Mouse (Mus musculus) myocyte (in vitro differentiated cells): Measurements from ENCODE around the gene Fam78a. TPM values are rescaled to one million over a fixed set of nuclear protein-coding genes. Genes with fewer than 3 reads are reported as not detected.

Source experiments
- H3K27me3 ChIP-seq: one replicate; pipeline ENCODE4 v1.6.1; 2011; ENCODE audit not compliant: control insufficient read depth, insufficient read depth, insufficient read length
- H3K36me3 ChIP-seq: one replicate; pipeline ENCODE4 v1.6.1; 2011; ENCODE audit not compliant: control insufficient read depth, insufficient read depth
- H3K4me2 ChIP-seq: one replicate; pipeline ENCODE4 v1.6.1; 2011; ENCODE audit warnings: low read depth, control low read depth
- H3K4me3 ChIP-seq: one replicate; pipeline ENCODE4 v1.5.1; 2011; ENCODE audit warnings: mild to moderate bottlenecking, control low read depth, moderate library complexity
- H3K79me2 ChIP-seq: one replicate; pipeline ENCODE4 v1.6.1; 2011; ENCODE audit not compliant: control insufficient read depth, insufficient read depth
- H3ac ChIP-seq: one replicate; pipeline ENCODE4 v1.6.1; 2011; ENCODE audit not compliant: control insufficient read depth, insufficient read length
- CEBPB ChIP-seq: IDR thresholded peaks from 2 replicates; pipeline ENCODE4 v1.6.1; 2011; ENCODE audit warnings: mild to moderate bottlenecking, moderate library complexity; ENCODE audit not compliant: poor library complexity, insufficient read depth, severe bottlenecking
- E2F4 ChIP-seq: IDR thresholded peaks from one replicate; pipeline ENCODE4 v1.6.1; 2011; ENCODE audit warnings: mild to moderate bottlenecking, control low read depth, moderate library complexity; ENCODE audit not compliant: insufficient read depth
- MAX ChIP-seq: IDR thresholded peaks from one replicate; pipeline ENCODE4 v1.6.1; 2011; ENCODE audit warnings: low read depth, mild to moderate bottlenecking, control low read depth
- MYOD1 ChIP-seq, 3 experiments: IDR thresholded peaks; one replicate each; pipeline ENCODE4 v1.6.1; 2011; ENCODE audit warnings: control low read depth in 2 of 3, low read depth in 2 of 3, mild to moderate bottlenecking in 2 of 3, moderate library complexity in 1 of 3; ENCODE audit not compliant: insufficient read length in 2 of 3, control insufficient read depth in 1 of 3
- MYOG ChIP-seq, 3 experiments: IDR thresholded peaks; one replicate each; pipeline ENCODE4 v1.6.1; 2011; ENCODE audit warnings: control low read depth in 2 of 3, low read depth in 2 of 3, mild to moderate bottlenecking in 2 of 3; ENCODE audit not compliant: insufficient read length in 2 of 3, control insufficient read depth in 1 of 3, insufficient read depth in 1 of 3
- POLR2A ChIP-seq: IDR thresholded peaks from one replicate; pipeline ENCODE4 v1.6.1; 2011; ENCODE audit warnings: low read depth, mild to moderate bottlenecking, control low read depth, moderate library complexity; ENCODE audit not compliant: insufficient read length
- POLR2AphosphoS2 ChIP-seq: IDR thresholded peaks from one replicate; pipeline ENCODE4 v1.6.1; 2011; ENCODE audit warnings: low read depth, control low read depth; ENCODE audit not compliant: insufficient read length
- REST ChIP-seq: IDR thresholded peaks from one replicate; pipeline ENCODE4 v1.6.1; 2011; ENCODE audit warnings: mild to moderate bottlenecking, control low read depth, moderate library complexity; ENCODE audit not compliant: insufficient read depth, insufficient read length
- SRF ChIP-seq: IDR thresholded peaks from one replicate; pipeline ENCODE4 v1.6.1; 2011; ENCODE audit warnings: low read depth; ENCODE audit not compliant: control insufficient read depth, insufficient read length
- TCF12 ChIP-seq: IDR thresholded peaks from one replicate; pipeline ENCODE4 v1.6.1; 2011; ENCODE audit warnings: mild to moderate bottlenecking, control low read depth; ENCODE audit not compliant: poor library complexity, insufficient read depth, severe bottlenecking
- TCF3 ChIP-seq: IDR thresholded peaks from one replicate; pipeline ENCODE4 v1.6.1; 2011; ENCODE audit warnings: low read depth, control low read depth; ENCODE audit not compliant: insufficient read length
- USF1 ChIP-seq: IDR thresholded peaks from one replicate; pipeline ENCODE4 v1.6.1; 2011; ENCODE audit warnings: low read depth, mild to moderate bottlenecking, control low read depth, moderate library complexity
- polyA plus RNA-seq: library from polyadenylated mRNA; unstranded; fragments of >200 nt; fragmentation: generic; extraction: Trizol; gene quantifications from one replicate; pipeline ENCODE4 v1.2.1, GENCODE M21; 2012; ENCODE audit warnings: missing spikeins

The Fam78a gene
- polyA plus RNA-seq, 1 experiment, result 4.7 TPM

DNA sequence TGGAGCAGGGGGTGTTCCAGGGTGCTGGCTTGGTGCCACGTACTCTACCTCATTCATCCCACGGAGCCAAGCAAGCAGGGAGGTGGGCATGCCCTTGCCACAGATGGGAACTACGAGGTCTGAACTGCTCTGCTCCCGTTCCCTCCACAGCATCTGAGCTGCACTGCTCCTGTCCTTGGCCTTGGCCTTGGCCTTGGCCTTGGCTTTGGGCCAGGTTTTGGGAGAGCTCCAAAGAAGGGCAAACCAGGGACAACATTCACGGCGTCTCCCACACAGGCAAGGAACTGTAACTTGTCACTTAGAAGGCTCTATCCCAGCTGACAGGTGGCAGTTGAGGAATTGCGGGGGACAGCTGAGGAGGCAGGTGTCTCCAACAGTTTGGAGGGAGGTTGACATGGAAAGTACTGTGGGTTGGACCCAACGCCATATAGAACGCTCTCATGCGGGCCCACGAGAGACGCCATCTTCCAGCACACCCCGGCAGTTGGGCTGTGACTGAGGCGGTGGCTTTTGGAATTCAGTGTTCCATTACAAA, 5.4 kb downstream of the Fam78a start:
- H3K36me3 ChIP-seq, result no peaks in the 10 kb centered on the region
- peaks cover 35% of the 10 kb centered on the region for H3K27me3 ChIP-seq
- no peak overlapping the region for H3K4me3 ChIP-seq
- TF ChIP-seq E2F4, result no peak
- peak; percentile 23 for TF ChIP-seq POLR2AphosphoS2
- TF ChIP-seq REST, result no peak
- TF ChIP-seq USF1, result no peak
- TF ChIP-seq POLR2A, result peak; percentile 46
- TF ChIP-seq CEBPB, result no peak
- peak; percentile 64 for TF ChIP-seq TCF12
- TF ChIP-seq MAX, result no peak
- no peak for TF ChIP-seq SRF
- TF ChIP-seq MYOG (IDR thresholded peaks at IDR 0.05; ENCODE audit: control insufficient read depth in 1 of 3, insufficient read depth in 1 of 3, insufficient read length in 2 of 3, low read depth in 2 of 3), result peak in 2 of 3 experiments; percentile 6 to 84
- TF ChIP-seq MYOD1 (IDR thresholded peaks at IDR 0.05; ENCODE audit: control insufficient read depth in 1 of 3, insufficient read length in 2 of 3, low read depth in 2 of 3), result peak in 2 of 3 experiments; percentile 77 to 94
- H3K79me2 ChIP-seq, result no peaks in the 10 kb centered on the region
- peak overlapping the region; percentile 50 for H3K4me2 ChIP-seq
- no peak overlapping the region for H3ac ChIP-seq

GRCm38 (mm10) chr2:32078522-32078921, 6.1 kb downstream of the Fam78a start:
- Histone ChIP-seq H3K4me2 (peak overlapping the region; percentile 24), H3ac (no peak overlapping the region), H3K36me3 (no peaks in the 10 kb centered on the region), H3K79me2 (no peaks in the 10 kb centered on the region), H3K27me3 (peaks cover 34% of the 10 kb centered on the region), H3K4me3 (no peak overlapping the region)
- TF ChIP-seq TCF3 (no peak), USF1 (no peak), POLR2AphosphoS2 (no peak), POLR2A (no peak)

- no peak overlapping the region for H3K4me3 ChIP-seq
- peak overlapping the region; percentile 24 for H3K4me2 ChIP-seq
- no peaks in the 10 kb centered on the region for H3K79me2 ChIP-seq
- no peak overlapping the region for H3ac ChIP-seq
- peaks cover 35% of the 10 kb centered on the region for H3K27me3 ChIP-seq
- no peaks in the 10 kb centered on the region for H3K36me3 ChIP-seq
- TF ChIP-seq CEBPB (no peak), POLR2A (no peak), TCF12 (no peak), MAX (no peak), E2F4 (no peak), TCF3 (no peak), MYOD1 (IDR thresholded peaks at IDR 0.05; ENCODE audit: control insufficient read depth in 1 of 3, insufficient read length in 2 of 3, low read depth in 2 of 3) (no peak), MYOG (IDR thresholded peaks at IDR 0.05; ENCODE audit: control insufficient read depth in 1 of 3, insufficient read depth in 1 of 3, insufficient read length in 2 of 3, low read depth in 2 of 3) (no peak), USF1 (no peak)
Observed at GRCm38 (mm10) chr2:32077744-32078143, 6.9 kb downstream of the Fam78a start.

DNA sequence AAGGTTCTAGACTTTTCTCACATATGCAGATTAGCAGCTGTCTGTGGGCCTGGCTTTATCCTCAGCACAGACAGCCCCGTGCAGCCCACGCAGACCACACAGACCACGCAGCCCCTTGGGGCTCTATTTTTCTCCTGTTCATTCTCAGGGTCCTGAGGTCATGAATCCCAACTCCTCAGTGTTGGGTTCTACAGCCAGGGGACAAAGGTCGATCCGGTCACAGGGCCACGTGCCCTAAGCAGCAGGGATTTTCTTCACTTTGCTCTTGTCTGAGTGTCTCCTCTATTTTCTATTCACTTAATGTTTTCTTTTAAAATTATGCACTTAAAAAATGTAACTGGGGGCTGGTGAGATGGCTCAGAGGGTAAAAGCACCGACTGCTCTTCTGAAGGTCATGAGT, 9.3 kb downstream of the Fam78a start:
- Histone ChIP-seq H3ac (no peak overlapping the region), H3K4me3 (no peak overlapping the region), H3K36me3 (no peaks in the 10 kb centered on the region), H3K4me2 (no peak overlapping the region), H3K79me2 (no peaks in the 10 kb centered on the region), H3K27me3 (peaks cover 42% of the 10 kb centered on the region)
- no peak for TF ChIP-seq POLR2AphosphoS2
- TF ChIP-seq MYOD1 (IDR thresholded peaks at IDR 0.05; ENCODE audit: control insufficient read depth in 1 of 3, insufficient read length in 2 of 3, low read depth in 2 of 3), result peak in 1 of 3 experiments; percentile 18
- peak in 1 of 3 experiments; percentile 31 for TF ChIP-seq MYOG (IDR thresholded peaks at IDR 0.05; ENCODE audit: control insufficient read depth in 1 of 3, insufficient read depth in 1 of 3, insufficient read length in 2 of 3, low read depth in 2 of 3)

GRCm38 (mm10) chr2:32074404-32074803, 10.3 kb downstream of the Fam78a start:
- TF ChIP-seq MYOG (IDR thresholded peaks at IDR 0.05; ENCODE audit: control insufficient read depth in 1 of 3, insufficient read depth in 1 of 3, insufficient read length in 2 of 3, low read depth in 2 of 3) (peak in 1 of 3 experiments; percentile 42), SRF (no peak), TCF12 (no peak)
- no peaks in the 10 kb centered on the region for H3K36me3 ChIP-seq
- H3K79me2 ChIP-seq, result no peaks in the 10 kb centered on the region
- peak overlapping the region; percentile 12 for H3K4me2 ChIP-seq
- peaks cover 46% of the 10 kb centered on the region for H3K27me3 ChIP-seq
- no peak overlapping the region for H3K4me3 ChIP-seq
- H3ac ChIP-seq, result no peak overlapping the region
